Mouse (Mus musculus): ENCODE results near the gene Gm45711. TPM values are rescaled to one million over a fixed set of nuclear protein-coding genes. Genes with fewer than 3 reads are reported as not detected.
"Not testable (repeated sequence)": the region's sequence is repeated elsewhere in the genome, so short reads cannot be mapped to it uniquely, and the experiment has no call there.

Gene Gm45711
- total and polyA plus RNA-seq, 3 experiments, result not detected

DNA sequence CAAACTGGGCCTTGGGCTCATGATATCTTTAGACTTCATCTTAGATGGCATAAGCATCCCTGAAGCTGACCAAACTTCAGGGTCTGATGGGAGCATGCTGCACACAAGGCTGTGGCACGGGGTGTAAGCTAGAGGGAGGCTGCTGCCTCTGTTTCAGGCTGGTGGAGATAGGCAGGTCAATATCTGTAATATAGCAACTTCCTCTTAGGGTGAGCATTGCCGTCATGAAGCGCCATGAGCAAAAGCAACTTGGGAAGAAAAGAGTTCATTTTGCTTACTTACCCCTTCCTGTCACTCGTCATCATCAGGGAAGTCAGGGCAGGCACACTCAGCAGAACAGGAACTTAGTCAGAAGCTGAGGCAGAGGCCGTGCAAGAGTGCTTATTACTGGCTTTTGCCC is 23.9 kb upstream of the Gm45711 start:
- Histone ChIP-seq H3K4me3 (ENCODE audit: low read depth, low read length) (no peak overlapping the region), H3K4me1 (ENCODE audit: insufficient read depth, low read depth, low read length) (no peaks in the 10 kb centered on the region), H3K9me3 (replicated peaks) (no peaks in the 10 kb centered on the region), H3K27me3 (ENCODE audit: insufficient read depth, low read length) (no peaks in the 10 kb centered on the region; the same call in 1 of the 2 replicates), H3K36me3 (replicated peaks) (no peaks in the 10 kb centered on the region)
- no peak for TF ChIP-seq CTCF (IDR thresholded peaks at IDR 0.05; ENCODE audit: low read depth, low read length)
- no peak for TF ChIP-seq POLR2AphosphoS5 (IDR thresholded peaks at IDR 0.05; ENCODE audit: insufficient replicate concordance, low read depth, low read length)
- TF ChIP-seq GATA2 (IDR thresholded peaks at IDR 0.05; ENCODE audit: borderline replicate concordance, low read depth, low read length), result no peak
- TF ChIP-seq TAL1 (conservative IDR thresholded peaks at IDR 0.05; ENCODE audit: low read depth, low read length), result no peak
- no peak for TF ChIP-seq GATA1 (IDR thresholded peaks at IDR 0.05; ENCODE audit: borderline replicate concordance, low read length)
- no peak for ATAC-seq (ENCODE audit: extremely low read depth, insufficient number of reproducible peaks, low FRiP score, poor library complexity, severe bottlenecking)
- no peak for DNase-seq (ENCODE audit: low spot score)

- H3K27me3 ChIP-seq (ENCODE audit: insufficient read depth, low read length), result no peaks in the 10 kb centered on the region; the same call in 1 of the 2 replicates
- H3K4me3 ChIP-seq (ENCODE audit: low read depth, low read length), result no peak overlapping the region
- no peak for TF ChIP-seq TAL1 (conservative IDR thresholded peaks at IDR 0.05; ENCODE audit: low read depth, low read length)
- TF ChIP-seq POLR2AphosphoS5 (IDR thresholded peaks at IDR 0.05; ENCODE audit: insufficient replicate concordance, low read depth, low read length), result no peak
- TF ChIP-seq CTCF (IDR thresholded peaks at IDR 0.05; ENCODE audit: low read depth, low read length), result no peak
- TF ChIP-seq GATA1 (IDR thresholded peaks at IDR 0.05; ENCODE audit: borderline replicate concordance, low read length), result no peak
- TF ChIP-seq GATA2 (IDR thresholded peaks at IDR 0.05; ENCODE audit: borderline replicate concordance, low read depth, low read length), result no peak
- no peaks in the 10 kb centered on the region for H3K9me3 ChIP-seq (replicated peaks)
- H3K4me1 ChIP-seq (ENCODE audit: insufficient read depth, low read depth, low read length), result no peaks in the 10 kb centered on the region
- DNase-seq (ENCODE audit: low spot score) (no peak), ATAC-seq (ENCODE audit: extremely low read depth, insufficient number of reproducible peaks, low FRiP score, poor library complexity, severe bottlenecking) (no peak)
- H3K36me3 ChIP-seq (replicated peaks), result no peaks in the 10 kb centered on the region
Measured at GRCm38 (mm10) chr8:104332665-104333631, 23.1 kb upstream of the Gm45711 start.

GRCm38 (mm10) chr8:104321930-104322329 is 12.0 kb upstream of the Gm45711 start, which contains the start of gene Cmtm2b:
Gene Cmtm2b (plus strand): TSS chr8:104322230.
- not testable (repeated sequence) for ATAC-seq (ENCODE audit: extremely low read depth, insufficient number of reproducible peaks, low FRiP score, poor library complexity, severe bottlenecking); H3K9me3 ChIP-seq (replicated peaks)

DNA sequence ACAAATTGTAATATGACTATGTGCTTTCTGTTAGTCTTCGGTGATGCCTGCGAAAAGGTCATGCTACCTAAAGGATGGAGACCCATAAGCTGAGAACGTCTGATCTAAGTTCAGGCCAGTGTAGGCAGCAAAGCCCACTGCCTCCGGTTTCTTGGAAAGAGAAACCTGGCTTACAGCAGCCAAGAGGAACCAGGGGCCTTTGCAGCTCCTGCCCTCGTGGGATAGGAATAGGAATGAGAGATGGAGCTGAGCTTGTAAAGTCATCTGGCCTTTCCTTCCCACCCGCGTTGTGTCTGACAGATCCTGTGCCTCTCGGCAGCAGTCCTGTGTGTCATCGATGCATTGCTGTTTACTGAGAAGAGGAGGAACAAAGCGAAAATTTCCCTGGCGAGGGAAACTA is 11.4 kb upstream of the Gm45711 start, which contains the start of gene Gm11020:
Gm11020 (plus strand) TSS at position 301 of the 400 bp plus-strand sequence.
- H3K36me3 ChIP-seq (replicated peaks); H3K9me3 ChIP-seq (replicated peaks); ATAC-seq (ENCODE audit: extremely low read depth, insufficient number of reproducible peaks, low FRiP score, poor library complexity, severe bottlenecking); H3K27me3 ChIP-seq (ENCODE audit: insufficient read depth, low read length); H3K4me3 ChIP-seq (ENCODE audit: low read depth, low read length); DNase-seq (ENCODE audit: low spot score); H3K4me1 ChIP-seq (ENCODE audit: insufficient read depth, low read depth, low read length): not testable (repeated sequence)

More at GRCm38 (mm10) chr8:104321930-104322329, 12.0 kb upstream of the Gm45711 start, which contains the start of gene Cmtm2b:
- H3K36me3 ChIP-seq (replicated peaks); H3K27me3 ChIP-seq (ENCODE audit: insufficient read depth, low read length); H3K4me3 ChIP-seq (ENCODE audit: low read depth, low read length); DNase-seq (ENCODE audit: low spot score); H3K4me1 ChIP-seq (ENCODE audit: insufficient read depth, low read depth, low read length): not testable (repeated sequence)

DNA sequence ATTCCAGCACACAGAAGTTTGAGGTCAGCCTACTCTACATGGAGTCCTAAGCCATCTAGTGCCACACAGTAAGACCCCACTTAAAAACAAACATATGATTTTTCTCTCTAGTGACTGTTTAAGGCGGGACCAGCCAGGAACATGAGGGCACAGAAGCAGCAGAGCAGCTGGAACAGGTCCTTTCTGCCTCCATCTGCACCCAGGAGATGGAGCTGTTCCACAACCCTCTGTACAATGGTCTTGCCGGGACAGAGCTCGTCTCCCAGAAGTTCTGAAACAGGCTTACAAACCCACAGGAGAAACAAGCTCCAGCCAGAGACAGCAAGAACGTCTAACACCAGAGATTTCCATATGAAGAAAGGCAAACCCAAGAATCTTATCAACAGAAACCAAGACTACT is 3.4 kb upstream of the Gm45711 start:
- Histone ChIP-seq H3K4me1 (ENCODE audit: insufficient read depth, low read depth, low read length) (no peaks in the 10 kb centered on the region), H3K9me3 (replicated peaks) (peaks cover 5% of the 10 kb centered on the region), H3K4me3 (ENCODE audit: low read depth, low read length) (no peak overlapping the region), H3K36me3 (replicated peaks) (no peaks in the 10 kb centered on the region), H3K27me3 (ENCODE audit: insufficient read depth, low read length) (no peaks in the 10 kb centered on the region)
- no peak for ATAC-seq (ENCODE audit: extremely low read depth, insufficient number of reproducible peaks, low FRiP score, poor library complexity, severe bottlenecking)
- DNase-seq (ENCODE audit: low spot score), result no peak
- TF ChIP-seq TAL1 (conservative IDR thresholded peaks at IDR 0.05; ENCODE audit: low read depth, low read length) (no peak), GATA1 (IDR thresholded peaks at IDR 0.05; ENCODE audit: borderline replicate concordance, low read length) (no peak), CTCF (IDR thresholded peaks at IDR 0.05; ENCODE audit: low read depth, low read length) (no peak), GATA2 (IDR thresholded peaks at IDR 0.05; ENCODE audit: borderline replicate concordance, low read depth, low read length) (no peak), POLR2AphosphoS5 (IDR thresholded peaks at IDR 0.05; ENCODE audit: insufficient replicate concordance, low read depth, low read length) (no peak)

GRCm38 (mm10) chr8:104312023-104312422 is 2.1 kb upstream of the Gm45711 start:
- not testable (repeated sequence) for H3K9me3 ChIP-seq (replicated peaks); H3K27me3 ChIP-seq (ENCODE audit: insufficient read depth, low read length); ATAC-seq (ENCODE audit: extremely low read depth, insufficient number of reproducible peaks, low FRiP score, poor library complexity, severe bottlenecking); H3K36me3 ChIP-seq (replicated peaks); DNase-seq (ENCODE audit: low spot score); H3K4me3 ChIP-seq (ENCODE audit: low read depth, low read length); H3K4me1 ChIP-seq (ENCODE audit: insufficient read depth, low read depth, low read length)

- H3K36me3 ChIP-seq (replicated peaks); H3K4me3 ChIP-seq (ENCODE audit: low read depth, low read length); DNase-seq (ENCODE audit: low spot score); ATAC-seq (ENCODE audit: extremely low read depth, insufficient number of reproducible peaks, low FRiP score, poor library complexity, severe bottlenecking); H3K9me3 ChIP-seq (replicated peaks); H3K4me1 ChIP-seq (ENCODE audit: insufficient read depth, low read depth, low read length); H3K27me3 ChIP-seq (ENCODE audit: insufficient read depth, low read length): not testable (repeated sequence)
Measured at GRCm38 (mm10) chr8:104308341-104308740, 1.5 kb downstream of the Gm45711 start.
